Mouse (Mus musculus) bone marrow macrophage, adult 2 months (primary cell): ENCODE measurements around the gene Fancm. TPM values are rescaled to one million over a fixed set of nuclear protein-coding genes. Genes with fewer than 3 reads are reported as not detected.
"Not testable (repeated sequence)": the region's sequence is repeated elsewhere in the genome, so short reads cannot be mapped to it uniquely, and the experiment has no call there.

Experiments used
- H3K27ac ChIP-seq: 2 replicates; pipeline ENCODE4 v1.5.1; 2012; ENCODE audit warnings: low read depth, low read length; ENCODE audit not compliant: insufficient read depth
- H3K4me1 ChIP-seq: 2 replicates; pipeline ENCODE4 v1.6.1; 2012; ENCODE audit warnings: low read length; ENCODE audit not compliant: control insufficient read depth, insufficient read depth
- H3K4me3 ChIP-seq: 2 replicates; pipeline ENCODE4 v1.5.1; 2012; ENCODE audit warnings: mild to moderate bottlenecking, low read length, moderate library complexity; ENCODE audit not compliant: insufficient read depth
- CTCF ChIP-seq: IDR thresholded peaks from 2 replicates; pipeline ENCODE4 v1.5.1; 2012; ENCODE audit warnings: low read depth, mild to moderate bottlenecking, low read length, moderate library complexity
- POLR2A ChIP-seq: IDR thresholded peaks from 2 replicates; pipeline ENCODE4 v1.6.1; 2012; ENCODE audit warnings: mild to moderate bottlenecking, low read depth, low read length, borderline replicate concordance
- polyA plus RNA-seq: library from polyadenylated mRNA; stranded (reverse); fragments of >200 nt; gene quantifications from 2 replicates; pipeline ENCODE4 v1.2.4, GENCODE M21; 2012; ENCODE audit not compliant: missing spikeins, insufficient read depth, insufficient read length

Fancm gene
- polyA plus RNA-seq, 1 experiment = 7.0 TPM

DNA sequence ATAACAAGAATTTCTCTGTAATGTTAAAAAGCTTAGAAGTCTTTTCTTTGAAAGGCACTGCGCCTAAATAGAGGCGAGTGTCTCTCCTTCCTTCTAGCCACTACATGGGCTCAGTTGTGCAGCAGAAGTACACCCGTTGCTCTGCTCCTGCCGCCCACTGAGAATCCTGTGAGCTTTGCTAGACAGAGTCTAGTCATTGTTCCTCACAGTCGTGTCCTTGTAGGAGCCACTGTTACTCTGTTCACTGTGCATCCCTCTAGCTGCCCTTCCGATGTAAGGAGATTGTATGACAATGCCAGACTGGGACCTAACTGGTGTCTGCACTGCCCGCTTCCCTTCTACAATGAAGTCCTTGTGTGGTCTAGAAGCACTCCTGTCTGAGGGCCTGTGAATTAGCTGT, 43.6 kb downstream of the Fancm start:
- H3K27ac ChIP-seq = no peak overlapping the region
- TF ChIP-seq CTCF = no peak
- TF ChIP-seq POLR2A = no peak
- H3K4me1 ChIP-seq = no peaks in the 10 kb centered on the region
- H3K4me3 ChIP-seq = no peak overlapping the region

- Histone ChIP-seq H3K4me3 (no peak overlapping the region), H3K27ac (no peak overlapping the region), H3K4me1 (no peaks in the 10 kb centered on the region)
- no peak for TF ChIP-seq CTCF
- no peak for TF ChIP-seq POLR2A
Observed at GRCm38 (mm10) chr12:65119451-65119850, 44.0 kb downstream of the Fancm start.

DNA sequence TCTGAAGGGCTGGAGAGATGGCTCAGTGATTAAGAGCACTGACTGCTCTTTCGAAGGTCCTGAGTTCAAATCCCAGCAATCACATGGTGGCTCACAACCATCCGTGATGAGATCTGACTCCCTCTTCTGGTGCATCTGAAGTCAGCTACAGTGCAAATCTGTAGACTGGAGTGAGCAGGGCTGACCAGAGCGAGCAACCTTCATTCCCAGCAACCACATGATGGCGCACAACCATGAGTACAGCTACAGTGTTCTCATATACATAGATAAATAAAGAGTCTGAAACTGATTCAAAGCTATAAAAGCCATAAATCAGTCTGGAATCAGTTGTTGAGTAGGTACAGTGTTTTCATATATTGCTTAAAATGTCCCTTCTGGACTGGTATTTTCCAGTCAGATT, 60.7 kb downstream of the Fancm start:
- H3K4me1 ChIP-seq, H3K27ac ChIP-seq, H3K4me3 ChIP-seq: not testable (repeated sequence)

DNA sequence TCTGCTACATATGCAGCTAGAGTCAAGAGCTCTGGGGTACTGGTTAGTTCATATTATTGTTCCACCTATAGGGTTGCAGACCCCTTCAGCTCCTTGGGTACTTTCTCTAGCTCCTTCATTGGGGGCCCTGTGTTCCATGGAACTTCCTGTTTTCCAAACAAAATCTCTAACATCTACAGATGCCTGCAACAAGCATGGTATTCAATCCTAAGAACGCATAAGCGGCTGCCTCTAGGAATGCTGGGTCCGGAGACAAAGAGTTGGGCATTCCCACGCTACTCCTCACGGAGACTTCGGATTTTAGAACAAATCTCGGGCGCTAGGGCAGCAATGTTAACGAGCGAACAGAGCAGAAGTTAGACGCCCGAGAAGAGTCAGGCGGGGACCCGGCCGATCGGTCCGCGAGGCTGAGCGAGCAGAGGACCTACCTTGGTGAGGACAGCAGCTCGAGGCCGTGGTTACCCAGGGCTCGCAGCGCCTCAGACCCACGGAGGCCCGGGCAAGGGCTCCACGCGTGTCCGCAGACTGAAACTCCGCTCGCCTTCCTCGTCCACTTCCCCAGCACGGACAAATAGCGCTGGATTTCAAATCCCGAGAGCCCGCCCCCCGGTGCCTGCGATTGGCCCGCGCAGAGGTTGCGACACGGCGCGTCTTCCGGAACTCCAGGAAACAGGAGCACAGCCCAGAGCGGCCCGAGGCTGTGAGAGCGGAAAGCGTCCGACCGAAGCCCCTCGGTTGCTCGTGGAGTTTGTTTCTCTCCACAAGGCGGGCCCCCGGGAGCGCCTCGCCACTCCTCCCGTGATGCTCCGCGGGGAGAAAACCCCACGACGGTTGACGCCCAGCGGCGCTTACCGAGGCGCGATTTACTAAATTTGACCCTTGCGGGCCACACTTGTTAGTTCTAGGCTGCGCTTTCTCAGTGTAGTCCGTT, 96.9 kb downstream of the Fancm start, which contains the start of gene Mis18bp1:
Gene Mis18bp1, minus strand, starts transcription at position 584 of the 931 bp plus-strand sequence.
- Histone ChIP-seq H3K4me1 (peaks cover 10% of the 10 kb centered on the region), H3K27ac (peak within 1 kb of the TSS; percentile 95), H3K4me3 (peak within 1 kb of the TSS; percentile 97)
- TF ChIP-seq CTCF = no peak
- no peak; the same call in 1 of the 2 replicates for TF ChIP-seq POLR2A

DNA sequence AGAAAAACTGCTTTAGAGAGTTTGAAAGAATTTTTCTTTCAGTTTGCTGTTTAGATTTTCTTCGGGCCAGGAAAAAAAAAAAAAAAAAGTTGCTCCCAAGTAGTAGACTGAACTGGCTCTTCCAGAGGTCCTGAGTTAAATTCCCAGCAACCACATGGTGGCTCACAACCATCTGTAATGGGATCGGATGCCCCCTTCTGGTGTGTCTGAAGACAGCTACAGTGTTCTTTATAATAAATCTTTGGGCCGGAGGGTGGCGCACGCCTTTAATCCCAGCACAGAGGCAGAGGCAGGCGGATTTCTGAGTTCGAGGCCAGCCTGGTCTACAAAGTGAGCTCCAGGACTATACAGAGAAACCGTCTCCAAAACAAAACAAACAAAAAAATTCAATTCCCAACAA, 97.6 kb downstream of the Fancm start:
- H3K4me1 ChIP-seq = not testable (repeated sequence)
- H3K27ac ChIP-seq = peak overlapping the region; percentile 95
- peak overlapping the region; percentile 97 for H3K4me3 ChIP-seq
- TF ChIP-seq CTCF = peak; percentile 71

DNA sequence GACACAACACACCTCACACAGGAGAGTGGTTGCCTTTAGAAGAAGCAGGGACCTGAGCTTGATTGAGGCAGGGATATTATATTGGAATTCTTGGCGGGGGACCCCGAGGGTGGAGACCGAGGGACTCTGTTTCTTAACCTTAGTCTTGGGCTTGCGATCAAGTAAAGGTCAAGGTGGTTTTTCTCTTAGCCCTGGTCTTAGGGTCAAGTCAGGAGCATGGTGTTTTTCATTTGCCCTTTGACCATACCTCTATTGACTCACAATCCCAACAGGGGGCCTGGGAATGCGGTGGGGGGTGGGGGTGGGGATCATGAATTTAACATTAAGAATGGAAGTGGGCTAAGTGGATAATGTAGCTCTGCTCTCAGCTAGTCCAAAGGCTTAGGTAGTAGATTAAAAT, 98.3 kb downstream of the Fancm start:
- Histone ChIP-seq H3K27ac (no peak overlapping the region), H3K4me1 (peaks cover 10% of the 10 kb centered on the region), H3K4me3 (peak overlapping the region; percentile 97)
- no peak for TF ChIP-seq POLR2A
- no peak for TF ChIP-seq CTCF

Other genes with a start within 250 kb of the Fancm start
- gene Gm527, start 157.7 kb upstream of the Fancm start, polyA plus RNA-seq = 1.4 and 1.6 TPM in 2 replicates
- 15.8 and 17.3 TPM in 2 replicates for gene Klhl28, start 110.1 kb upstream of the Fancm start, polyA plus RNA-seq
- 15.2 and 20.5 TPM in 2 replicates for gene Togaram1, start 109.8 kb upstream of the Fancm start, polyA plus RNA-seq
- gene Prpf39, start 39.3 kb upstream of the Fancm start, polyA plus RNA-seq = 59.0 and 70.6 TPM in 2 replicates
- 62.2 and 74.3 TPM in 2 replicates for gene Fkbp3, start 1.6 kb upstream of the Fancm start, polyA plus RNA-seq
- gene Mis18bp1, start 97.0 kb downstream of the Fancm start, polyA plus RNA-seq = 23.8 and 24.1 TPM in 2 replicates
- 0.63 TPM in 1 of 2 replicates, not detected in the other for gene Wdr20rt, start 149.9 kb downstream of the Fancm start, polyA plus RNA-seq